Mouse (Mus musculus) liver, embryonic 16.5 days (tissue): ENCODE data around the gene Bysl. TPM values are rescaled to one million over a fixed set of nuclear protein-coding genes. Genes with fewer than 3 reads are reported as not detected.
A peak's percentile ranks its signal among the peaks of the same experiment; 100 is the strongest.

Experiments
- ATAC-seq: fragments of 200-750 bp; cut with Nextera tagmentation; 2 replicates; pipeline ENCODE4 v1.8.0; 2017; ENCODE audit warnings: low read depth, mild to moderate bottlenecking, moderate number of reproducible peaks, moderate library complexity
- H3K27ac ChIP-seq: fragments of 300-500 bp; sonication (generic); 2 replicates; pipeline ENCODE4 v1.5.1; 2014; ENCODE audit warnings: mild to moderate bottlenecking, low read length
- H3K27me3 ChIP-seq: fragments of 300-500 bp; sonication (generic); 2 replicates; pipeline ENCODE4 v1.6.1; 2014; ENCODE audit warnings: low read depth, low read length, mixed read lengths; ENCODE audit not compliant: control insufficient read depth, insufficient read depth
- H3K36me3 ChIP-seq: fragments of 300-500 bp; sonication (generic); 2 replicates; pipeline ENCODE4 v1.6.1; 2014; ENCODE audit warnings: mild to moderate bottlenecking; ENCODE audit not compliant: control insufficient read depth, insufficient read depth
- H3K4me1 ChIP-seq: fragments of 300-500 bp; sonication (generic); 2 replicates; pipeline ENCODE4 v1.6.1; 2014; ENCODE audit warnings: low read depth, low read length, mixed read lengths; ENCODE audit not compliant: control insufficient read depth
- H3K4me2 ChIP-seq: fragments of 300-500 bp; sonication (generic); 2 replicates; pipeline ENCODE4 v1.6.1; 2014; ENCODE audit warnings: low read depth, low read length, mixed read lengths
- H3K4me3 ChIP-seq: fragments of 300-500 bp; sonication (generic); 2 replicates; pipeline ENCODE4 v1.5.1; 2014; ENCODE audit warnings: low read depth, mild to moderate bottlenecking, low read length
- H3K9ac ChIP-seq: fragments of 300-500 bp; sonication (generic); 2 replicates; pipeline ENCODE4 v1.6.1; 2014; ENCODE audit warnings: low read depth, low read length
- H3K9me3 ChIP-seq: fragments of 300-500 bp; sonication (generic); replicated peaks from 2 replicates; pipeline ENCODE4 v1.6.1; 2016; ENCODE audit warnings: low read length; ENCODE audit not compliant: control insufficient read depth
- WGBS: fragments of 180-500 bp; shearing (Covaris S2); extraction: QIAGEN DNeasy Blood & Tissue Kit; methylation state at CpG from one replicate; pipeline ENCODE4 v1.1.7; 2014; ENCODE audit not compliant: insufficient replicate concordance; 5-methylcytosine and 5-hydroxymethylcytosine counted together
- polyA plus RNA-seq: library from polyadenylated mRNA; unstranded; fragments of >200 nt; fragmentation: Nextera tagmentation; extraction: Ambion mirVana; gene quantifications from 2 replicates; pipeline ENCODE4 v1.2.1, GENCODE M21; 2015

The Bysl gene
- polyA plus RNA-seq, 1 experiment from 2014 or later, result 12.5 TPM

DNA sequence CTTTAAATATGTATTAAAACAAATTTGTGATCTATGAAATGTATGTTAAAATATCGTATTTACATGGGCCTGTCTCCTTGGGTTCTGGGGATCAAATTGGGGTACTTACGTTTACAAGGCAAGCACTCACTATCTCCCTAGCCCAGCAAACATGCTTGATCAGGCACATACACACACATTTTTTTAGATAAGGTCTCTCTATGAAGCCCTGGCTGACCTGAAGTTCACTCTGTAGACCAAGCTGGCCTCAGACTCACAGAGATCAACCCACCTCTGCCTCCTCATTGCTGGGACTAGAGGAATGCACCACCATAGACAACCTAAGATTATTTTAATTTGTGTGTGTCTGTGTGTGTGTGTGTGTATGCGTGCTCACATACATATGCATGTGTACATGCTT, 42.9 kb downstream of the Bysl start:
- Histone ChIP-seq H3K27me3 (no peaks in the 10 kb centered on the region), H3K4me3 (no peak overlapping the region), H3K4me1 (peaks cover 37% of the 10 kb centered on the region), H3K4me2 (peak overlapping the region; percentile 55), H3K27ac (peak overlapping the region; percentile 91), H3K9ac (peak overlapping the region; percentile 55), H3K36me3 (no peaks in the 10 kb centered on the region), H3K9me3 (no peaks in the 10 kb centered on the region)
- peak; percentile 96 for ATAC-seq
- 31% methylated on average over 3 of the region's 3 CpGs for WGBS

GRCm38 (mm10) chr17:47567271-47567670, 44.0 kb downstream of the Bysl start:
- H3K4me1 ChIP-seq, result peaks cover 37% of the 10 kb centered on the region
- 38% methylated on average over 3 of the region's 3 CpGs for WGBS
- H3K27ac ChIP-seq, result peak overlapping the region; percentile 91
- H3K9ac ChIP-seq, result peak overlapping the region; percentile 23; the same call in 1 of the 2 replicates
- no peak overlapping the region for H3K4me2 ChIP-seq
- no peaks in the 10 kb centered on the region for H3K36me3 ChIP-seq
- no peaks in the 10 kb centered on the region for H3K27me3 ChIP-seq
- H3K9me3 ChIP-seq, result no peaks in the 10 kb centered on the region
- H3K4me3 ChIP-seq, result no peak overlapping the region
- ATAC-seq, result peak; percentile 22; the same call in 1 of the 2 replicates

- peak overlapping the region; percentile 26; the same call in 1 of the 2 replicates for H3K27ac ChIP-seq
Observed at GRCm38 (mm10) chr17:47566133-47566532, 45.2 kb downstream of the Bysl start.

DNA sequence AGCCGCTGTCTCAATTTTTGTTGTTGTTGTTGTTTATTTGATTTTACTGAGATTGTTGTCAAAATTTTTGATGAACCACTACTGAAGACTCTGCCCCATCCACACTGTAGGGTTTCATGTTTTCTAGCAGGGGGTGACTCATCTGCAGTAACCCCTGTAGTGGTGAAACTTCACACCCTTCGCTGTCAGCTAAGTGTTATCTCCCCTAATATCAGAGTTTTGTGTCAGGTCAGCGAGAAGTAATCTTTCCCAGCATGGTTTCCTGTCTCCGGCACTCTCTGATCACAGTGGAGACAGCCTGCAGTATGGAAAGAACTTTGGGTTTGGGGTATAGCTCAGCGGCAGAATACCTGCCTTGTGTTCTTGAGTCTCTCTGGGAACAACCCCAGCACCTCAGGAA, 46.7 kb downstream of the Bysl start:
- H3K27ac ChIP-seq, result peak overlapping the region; percentile 56
- no peaks in the 10 kb centered on the region for H3K27me3 ChIP-seq
- no peak overlapping the region for H3K4me3 ChIP-seq
- H3K36me3 ChIP-seq, result no peaks in the 10 kb centered on the region
- WGBS, result 32% methylated on average over 5 of the region's 5 CpGs
- H3K9me3 ChIP-seq, result no peaks in the 10 kb centered on the region
- peaks cover 38% of the 10 kb centered on the region for H3K4me1 ChIP-seq
- H3K9ac ChIP-seq, result no peak overlapping the region
- no peak for ATAC-seq
- no peak overlapping the region for H3K4me2 ChIP-seq

More at GRCm38 (mm10) chr17:47566133-47566532, 45.2 kb downstream of the Bysl start:
- Histone ChIP-seq H3K9ac (no peak overlapping the region), H3K4me1 (peaks cover 37% of the 10 kb centered on the region), H3K27me3 (no peaks in the 10 kb centered on the region), H3K36me3 (no peaks in the 10 kb centered on the region), H3K4me2 (no peak overlapping the region), H3K9me3 (no peaks in the 10 kb centered on the region), H3K4me3 (no peak overlapping the region)
- no peak for ATAC-seq
- 50% methylated on average over 2 of the region's 2 CpGs for WGBS

- H3K36me3 ChIP-seq, result no peaks in the 10 kb centered on the region
- no peak for ATAC-seq
- no peaks in the 10 kb centered on the region for H3K9me3 ChIP-seq
- peaks cover 23% of the 10 kb centered on the region for H3K4me1 ChIP-seq
- H3K27me3 ChIP-seq, result no peaks in the 10 kb centered on the region
- WGBS, result 72% methylated on average over 6 of the region's 6 CpGs
- H3K27ac ChIP-seq, result no peak overlapping the region
- H3K4me2 ChIP-seq, result no peak overlapping the region
- H3K4me3 ChIP-seq, result no peak overlapping the region
- no peak overlapping the region for H3K9ac ChIP-seq
Observed at GRCm38 (mm10) chr17:47562875-47563274, 48.4 kb downstream of the Bysl start.

- Histone ChIP-seq H3K36me3 (no peaks in the 10 kb centered on the region), H3K9me3 (no peaks in the 10 kb centered on the region), H3K4me2 (no peak overlapping the region), H3K9ac (no peak overlapping the region), H3K27me3 (no peaks in the 10 kb centered on the region), H3K4me1 (peaks cover 5% of the 10 kb centered on the region), H3K4me3 (no peak overlapping the region), H3K27ac (no peak overlapping the region)
- 68% methylated on average over 6 of the region's 6 CpGs for WGBS
- ATAC-seq, result peak; percentile 47; the same call in 1 of the 2 replicates
Observed at GRCm38 (mm10) chr17:47559726-47560125, 51.6 kb downstream of the Bysl start.

DNA sequence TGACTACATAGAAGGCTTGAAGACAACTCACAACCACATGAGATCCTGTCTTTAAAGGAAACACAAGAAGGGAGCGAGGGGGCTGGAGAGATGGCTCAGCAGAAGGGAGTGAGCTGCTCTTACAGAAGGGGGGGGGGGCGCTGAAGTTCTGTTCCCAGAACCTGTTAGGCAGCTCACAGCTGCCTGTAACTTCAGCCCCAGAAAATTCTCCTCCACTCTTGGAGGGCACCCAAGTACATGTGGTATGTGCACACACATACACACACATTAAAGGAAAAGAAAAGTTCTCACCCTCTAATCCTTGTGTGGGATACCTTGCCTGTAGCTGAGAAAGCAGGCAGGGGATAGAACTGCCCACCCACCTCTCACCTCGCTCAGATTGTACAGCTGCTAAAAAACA, 54.1 kb downstream of the Bysl start:
- Histone ChIP-seq H3K4me2 (no peak overlapping the region), H3K9me3 (no peaks in the 10 kb centered on the region), H3K9ac (no peak overlapping the region), H3K36me3 (no peaks in the 10 kb centered on the region), H3K4me3 (no peak overlapping the region), H3K4me1 (peaks cover 3% of the 10 kb centered on the region; the same call in 1 of the 2 replicates), H3K27me3 (no peaks in the 10 kb centered on the region), H3K27ac (no peak overlapping the region)
- WGBS, result 60% methylated on average over 2 of the region's 3 CpGs
- no peak for ATAC-seq

- ATAC-seq, result no peak
- H3K36me3 ChIP-seq, result no peaks in the 10 kb centered on the region
- H3K4me1 ChIP-seq, result peaks cover 12% of the 10 kb centered on the region
- no peak overlapping the region for H3K27ac ChIP-seq
- H3K9ac ChIP-seq, result no peak overlapping the region
- no peak overlapping the region for H3K4me2 ChIP-seq
- no peaks in the 10 kb centered on the region for H3K9me3 ChIP-seq
- H3K4me3 ChIP-seq, result no peak overlapping the region
- 76% methylated on average over 9 of the region's 10 CpGs for WGBS
- H3K27me3 ChIP-seq, result no peaks in the 10 kb centered on the region
Observed at GRCm38 (mm10) chr17:47554621-47555020, 56.7 kb downstream of the Bysl start.

DNA sequence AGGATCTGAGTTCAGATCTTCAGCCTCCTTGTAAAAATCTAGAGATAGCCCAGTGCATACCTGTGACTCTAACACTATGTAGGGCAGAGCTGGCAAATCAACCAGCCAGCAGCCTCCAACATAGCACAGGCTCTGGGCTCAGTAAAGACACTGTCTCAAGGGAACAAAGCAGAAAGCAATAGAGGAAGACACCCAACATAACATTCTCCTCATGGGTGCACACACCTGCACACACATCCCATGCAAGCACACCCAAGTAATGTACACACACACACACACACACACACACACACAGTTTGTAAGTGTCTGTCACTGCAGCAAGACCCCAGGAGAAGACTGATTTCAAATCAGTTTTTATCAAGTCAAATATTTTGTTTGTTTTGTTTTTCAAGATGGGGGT, 58.3 kb downstream of the Bysl start:
- Histone ChIP-seq H3K9me3 (no peaks in the 10 kb centered on the region), H3K27me3 (no peaks in the 10 kb centered on the region), H3K4me2 (no peak overlapping the region), H3K4me1 (peaks cover 11% of the 10 kb centered on the region), H3K27ac (no peak overlapping the region), H3K4me3 (no peak overlapping the region), H3K36me3 (no peaks in the 10 kb centered on the region), H3K9ac (no peak overlapping the region)
- no peak for ATAC-seq
